Mouse (Mus musculus) gastrocnemius, postnatal 25 days (tissue): ENCODE data around the gene Eef1a2. TPM values are rescaled to one million over a fixed set of nuclear protein-coding genes. Genes with fewer than 3 reads are reported as not detected.

Source experiments
- DNase-seq: peaks from one replicate; pipeline ENCODE4 v3.0.0; 2022
- total RNA-seq, 2 experiments: library from RNA; stranded (reverse); gene quantifications; 1 replicate in 1 of 2; 2 replicates in 1 of 2; pipeline ENCODE4 v1.2.3; 2021

Gene Eef1a2
- total RNA-seq, 2 experiments from 2014 or later = 1,917 to 2,157 TPM

DNA sequence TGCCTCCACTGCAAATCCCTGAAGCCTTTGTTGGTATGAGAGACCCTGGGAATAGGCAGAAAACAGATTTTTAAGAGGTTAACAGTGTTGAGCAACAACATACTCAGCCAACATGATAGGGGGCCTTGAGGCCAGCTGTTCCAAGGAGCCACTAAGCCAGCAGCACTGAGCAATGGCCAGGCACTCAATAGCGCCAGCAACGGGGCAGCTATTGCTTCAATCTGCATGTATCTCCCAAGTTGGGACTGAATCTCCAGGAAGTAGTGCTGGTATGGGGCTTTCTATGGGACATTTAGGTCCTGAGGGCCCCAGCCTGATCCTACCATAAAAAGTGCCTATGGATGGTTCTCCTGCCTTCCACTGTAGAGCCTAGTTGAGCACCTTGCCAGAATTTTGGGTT is 1.7 kb upstream of the Eef1a2 start:
- no peak for DNase-seq

DNA sequence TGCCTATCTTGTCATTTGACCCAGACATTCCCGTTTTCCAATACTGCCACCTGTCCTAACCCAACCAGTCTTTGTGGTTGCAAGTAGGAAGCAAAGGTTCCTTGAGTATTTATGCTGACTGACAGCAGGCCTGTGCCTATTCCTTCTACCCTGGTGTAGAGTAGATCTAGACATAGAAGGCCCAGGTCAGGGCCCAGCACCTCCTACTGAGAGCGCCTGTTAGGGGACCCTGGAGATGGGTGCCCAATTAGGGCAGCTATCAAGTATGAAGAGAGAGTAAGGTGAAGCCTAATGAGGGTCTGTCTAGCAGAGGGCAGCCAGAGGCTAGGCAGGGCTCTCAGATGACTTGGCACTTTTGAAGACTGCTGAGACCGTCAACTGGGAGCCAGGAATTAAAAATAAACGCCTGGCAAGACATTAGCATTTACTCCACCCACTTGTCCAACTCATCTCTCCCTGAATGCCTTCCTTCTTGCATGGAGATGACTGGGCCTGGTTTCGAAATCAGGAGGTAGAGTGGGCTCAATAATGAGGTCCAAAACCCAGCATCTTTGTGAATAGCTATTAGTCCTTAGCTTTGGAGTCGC is 995 bp upstream of the Eef1a2 start:
- peak; percentile 64 for DNase-seq

DNA sequence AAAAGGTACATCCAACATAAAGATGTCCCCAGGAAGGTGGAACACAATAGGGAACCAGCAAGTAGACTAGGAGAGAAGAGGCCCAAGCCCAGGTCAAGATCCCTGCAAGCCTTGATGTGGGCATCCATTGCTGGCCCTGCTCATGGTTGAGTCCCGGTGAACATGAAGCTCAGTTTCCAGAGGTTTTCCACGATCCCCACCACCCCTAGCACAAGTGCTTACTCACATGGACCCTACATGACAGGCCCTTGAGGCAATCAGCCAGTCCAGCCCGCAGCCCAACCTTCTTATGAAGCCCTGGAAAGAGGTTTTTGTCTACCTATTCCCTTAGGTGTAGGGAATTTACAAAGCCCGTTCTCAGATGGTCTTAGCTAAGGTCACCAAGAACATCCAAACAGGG is 366 bp upstream of the Eef1a2 start:
- DNase-seq = no peak

DNA sequence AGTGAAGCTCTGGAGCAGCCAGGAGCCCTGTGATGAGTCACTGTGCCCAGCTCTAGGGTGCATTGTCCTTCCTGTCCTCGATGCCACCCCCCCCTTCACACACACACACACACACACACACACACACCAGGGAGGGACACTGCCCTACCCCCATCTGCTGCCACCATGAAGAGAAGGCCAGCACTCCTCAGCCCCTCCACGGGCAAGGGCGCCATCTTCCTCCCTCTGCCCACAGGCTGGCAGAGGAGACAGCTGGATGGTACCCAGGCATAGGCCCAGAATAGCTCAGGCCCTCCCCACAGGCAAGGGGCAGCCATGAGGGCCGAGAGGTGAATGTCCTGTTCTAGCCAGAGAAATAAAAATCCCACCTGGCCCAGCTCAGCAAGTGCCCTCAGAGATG is 1.0 kb downstream of the Eef1a2 start:
- peak; percentile 84 for DNase-seq

DNA sequence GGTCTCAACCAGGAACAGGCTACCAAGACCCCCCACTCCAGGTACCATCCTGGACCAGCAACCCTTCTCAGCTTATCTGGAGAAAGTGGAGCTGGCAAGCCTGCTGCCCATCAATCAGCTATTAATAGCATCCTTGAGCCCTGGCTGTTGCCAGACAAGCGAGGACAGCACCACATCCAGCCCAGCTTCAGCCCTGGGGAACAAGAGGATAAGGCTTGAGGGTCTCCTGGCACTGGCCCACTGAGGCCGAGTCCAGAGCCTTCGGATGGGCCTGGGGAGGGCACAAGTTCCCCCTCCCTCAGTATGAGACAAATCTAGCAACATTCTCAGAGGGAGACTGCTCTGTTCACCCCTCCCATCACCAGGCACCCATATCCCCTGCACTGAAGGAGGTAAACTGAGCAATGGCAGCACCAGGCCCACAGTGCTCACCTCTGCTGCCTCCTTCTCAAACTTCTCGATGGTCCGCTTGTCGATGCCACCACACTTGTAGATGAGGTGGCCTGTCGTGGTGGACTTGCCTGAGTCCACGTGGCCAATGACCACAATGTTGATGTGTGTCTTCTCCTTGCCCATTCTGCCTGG is 1.9 kb downstream of the Eef1a2 start:
- DNase-seq = peak; percentile 38

DNA sequence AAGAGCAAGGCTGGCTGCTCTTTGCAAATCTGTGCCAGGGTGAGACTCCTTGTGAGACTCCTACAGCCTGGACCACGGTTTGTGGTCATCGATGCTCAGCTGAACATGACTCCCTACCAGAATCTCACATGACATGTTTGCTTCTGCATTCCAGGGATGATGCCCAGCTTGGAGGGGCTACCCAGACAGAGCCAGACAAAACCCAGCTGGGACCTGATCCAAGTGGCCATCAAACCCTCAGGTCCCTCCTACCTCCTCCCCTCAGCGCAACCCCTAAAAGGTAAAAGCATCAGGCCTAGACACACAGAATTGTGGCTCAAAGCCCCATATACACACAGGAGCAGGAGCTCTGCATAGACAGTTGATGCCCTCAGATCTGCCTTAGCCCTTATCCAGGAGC is 2.5 kb downstream of the Eef1a2 start:
- no peak for DNase-seq

DNA sequence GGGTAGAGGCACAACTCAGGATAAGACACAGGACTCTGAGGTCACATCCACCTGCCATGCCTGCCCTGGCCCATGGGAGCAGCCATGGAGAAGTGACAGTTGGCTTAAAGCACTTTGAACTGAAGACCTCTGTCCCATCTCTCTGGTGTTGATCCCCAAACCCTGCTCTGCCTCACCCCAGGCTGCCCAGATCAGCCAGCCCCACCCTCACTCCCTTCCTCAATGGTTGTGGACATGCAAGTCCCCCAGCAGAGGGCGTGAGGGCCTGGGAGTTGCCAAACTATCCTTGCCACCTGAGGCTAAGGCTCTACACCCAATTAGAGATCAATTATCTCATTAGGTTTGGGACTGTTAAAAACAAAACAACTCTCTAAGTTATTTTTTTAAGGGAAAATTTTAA is 3.0 kb downstream of the Eef1a2 start:
- DNase-seq = no peak

DNA sequence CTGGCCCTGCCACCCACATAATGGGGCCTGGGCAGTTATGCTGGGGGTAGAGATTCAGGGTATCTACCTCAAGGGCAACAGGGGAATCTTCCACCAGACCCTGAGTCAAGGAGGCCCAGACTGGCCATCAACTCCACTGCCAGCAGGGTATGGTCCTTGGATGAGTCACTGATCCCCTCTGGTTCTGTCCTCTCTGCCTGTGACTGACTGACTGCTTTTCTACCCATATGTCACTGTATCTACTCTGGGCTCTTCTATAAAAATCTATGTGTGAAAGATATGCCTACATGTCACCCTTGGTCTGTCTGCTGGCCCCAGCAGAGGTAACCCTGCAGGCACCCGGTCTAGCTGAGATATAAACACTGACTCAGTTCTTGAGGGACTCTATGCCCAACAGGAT is 3.7 kb downstream of the Eef1a2 start:
- DNase-seq = no peak

DNA sequence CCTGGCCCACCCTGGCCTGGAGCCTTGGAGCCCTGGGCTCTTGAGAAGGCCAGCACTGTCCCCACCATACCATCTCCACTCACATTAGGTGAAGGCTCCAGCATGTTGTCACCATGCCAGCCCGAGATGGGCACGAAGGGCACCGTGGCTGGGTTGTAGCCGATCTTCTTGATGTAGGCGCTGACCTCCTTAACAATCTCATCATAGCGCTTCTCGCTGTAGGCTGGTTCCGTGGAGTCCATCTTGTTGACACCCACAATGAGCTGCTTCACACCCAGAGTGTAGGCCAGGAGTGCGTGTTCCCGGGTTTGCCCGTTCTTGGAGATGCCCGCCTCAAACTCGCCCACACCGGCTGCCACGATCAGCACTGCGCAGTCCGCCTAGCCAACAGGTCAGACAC is 4.1 kb downstream of the Eef1a2 start:
- no peak for DNase-seq

DNA sequence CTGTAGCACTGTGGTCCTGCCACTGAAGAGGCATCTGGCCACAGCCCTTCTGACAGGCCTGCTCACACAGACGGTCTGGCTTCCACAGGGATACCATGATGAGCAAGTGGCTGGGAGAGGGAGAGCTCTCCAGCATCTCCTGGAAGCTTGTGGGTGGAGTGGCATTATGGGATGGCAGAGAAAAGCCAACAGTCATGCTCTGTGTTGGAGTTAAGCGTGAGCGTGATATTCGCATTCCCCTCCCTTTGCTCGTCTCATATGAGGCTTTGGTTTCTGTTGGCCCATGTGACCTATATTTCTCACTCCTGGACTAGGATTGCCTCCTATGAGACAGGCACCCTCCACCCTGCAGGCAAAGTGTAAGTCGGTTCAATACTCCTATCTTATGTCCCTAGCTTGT is 6.5 kb downstream of the Eef1a2 start:
- no peak for DNase-seq

DNA sequence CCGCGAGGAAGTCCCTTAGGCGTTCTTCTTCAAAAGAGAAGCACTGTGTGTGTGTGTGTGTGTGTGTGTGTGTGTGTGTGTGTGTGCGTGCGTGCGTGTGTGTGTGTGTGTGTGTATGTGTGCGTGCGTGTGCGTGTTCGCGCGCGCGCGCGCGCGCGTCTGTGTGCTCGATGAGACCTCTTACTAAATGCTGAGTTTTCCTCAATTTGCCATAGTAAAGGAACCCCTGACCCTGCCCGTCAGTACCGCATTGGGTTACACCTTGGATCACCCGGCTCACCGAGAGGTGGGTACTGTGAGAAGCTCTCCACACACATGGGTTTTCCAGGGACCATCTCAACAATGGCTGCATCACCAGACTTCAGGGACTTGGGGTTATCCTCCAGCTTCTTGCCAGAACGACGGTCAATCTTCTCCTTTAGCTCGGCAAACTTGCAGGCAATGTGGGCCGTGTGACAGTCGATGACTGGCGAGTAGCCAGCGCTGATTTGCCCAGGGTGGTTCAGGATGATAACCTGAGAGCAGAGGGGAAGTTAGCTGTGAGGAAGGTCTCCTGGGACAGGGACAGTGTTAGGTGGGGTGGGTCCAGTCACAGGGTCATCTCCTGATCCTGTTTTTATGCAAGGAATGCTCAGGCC is 8.4 kb downstream of the Eef1a2 start:
- no peak for DNase-seq

DNA sequence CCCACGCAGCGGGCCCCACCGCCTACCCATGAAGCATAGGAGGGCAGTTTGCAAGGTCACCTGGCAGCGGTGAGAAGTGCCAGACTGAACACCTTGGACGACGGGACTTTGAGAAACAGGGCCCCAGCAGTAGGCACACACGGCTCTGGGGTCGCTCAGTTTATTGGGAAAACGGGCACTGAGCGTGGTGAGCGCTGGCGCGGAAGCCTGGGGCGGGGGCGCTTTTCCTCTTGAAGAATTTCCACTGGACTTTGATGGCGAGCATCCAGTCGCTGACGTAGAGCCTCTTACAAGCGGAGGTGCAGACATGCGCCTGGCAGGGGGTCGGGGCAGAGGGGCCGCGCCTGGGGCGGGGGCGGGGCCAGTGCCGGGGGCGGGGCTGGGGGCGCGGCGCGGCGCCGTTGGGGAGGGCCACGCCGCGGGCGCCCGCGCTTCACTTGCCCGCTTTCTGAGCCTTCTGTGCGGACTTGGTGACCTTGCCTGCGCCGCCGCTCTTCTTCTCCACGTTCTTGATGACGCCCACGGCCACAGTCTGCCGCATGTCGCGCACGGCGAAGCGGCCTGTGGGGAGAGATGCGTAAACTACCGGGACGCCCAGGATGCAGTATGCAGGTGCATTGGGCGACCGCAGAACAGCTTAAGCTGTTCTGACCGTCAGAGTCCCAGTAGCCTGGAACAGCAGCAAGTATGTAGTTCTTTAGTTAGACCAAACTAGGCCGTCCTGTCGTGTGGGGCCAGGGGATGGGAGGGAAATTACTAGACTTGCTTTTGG is 9.1 kb downstream of the Eef1a2 start:
- DNase-seq = no peak

DNA sequence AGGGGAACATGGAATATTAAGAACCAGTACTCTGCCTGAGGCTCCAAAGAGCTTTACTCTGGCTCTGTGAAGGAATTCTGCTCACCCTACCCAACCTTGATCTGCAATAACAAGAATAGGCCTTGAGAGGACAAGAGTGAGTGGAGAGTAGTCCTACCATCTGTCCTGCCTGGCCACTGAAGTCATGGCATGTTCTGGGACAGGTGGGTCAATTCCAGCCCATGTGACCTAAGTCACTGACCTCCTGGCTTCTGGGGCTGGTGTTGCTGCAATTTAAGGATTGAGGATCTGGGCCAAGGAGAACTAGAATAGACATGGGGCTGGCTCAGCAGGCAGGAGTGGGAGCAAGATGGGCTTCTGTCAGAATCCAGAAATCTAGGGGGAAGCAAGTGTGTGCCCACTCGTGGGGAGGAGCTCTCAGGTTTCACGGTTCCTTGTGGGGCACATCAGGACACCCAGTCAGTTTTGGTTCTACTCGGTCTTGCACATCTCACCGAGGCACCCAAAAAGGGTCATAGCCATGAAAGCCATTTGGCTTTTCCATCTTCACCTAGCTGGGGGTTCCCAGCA is 9.8 kb downstream of the Eef1a2 start:
- DNase-seq = peak; percentile 68

DNA sequence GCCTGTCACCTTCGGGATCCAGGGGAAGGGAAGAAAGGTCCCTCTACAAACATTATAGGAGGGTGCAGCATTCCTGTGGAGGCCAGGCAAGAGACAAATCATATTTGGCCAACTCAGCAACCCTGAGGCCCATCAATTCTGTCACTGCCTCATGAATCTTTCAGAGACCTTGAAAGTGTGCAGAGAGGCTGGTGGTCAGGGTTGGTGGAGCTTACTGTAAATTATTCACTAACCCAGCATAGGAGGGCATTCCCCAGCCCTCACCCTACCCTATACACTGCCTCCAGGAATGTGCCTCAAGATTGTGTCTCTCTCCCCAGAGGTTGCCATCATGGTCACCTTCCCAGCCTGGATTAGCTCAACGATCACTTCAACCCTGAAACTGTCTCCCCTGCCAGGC is 12.1 kb downstream of the Eef1a2 start:
- DNase-seq = no peak

DNA sequence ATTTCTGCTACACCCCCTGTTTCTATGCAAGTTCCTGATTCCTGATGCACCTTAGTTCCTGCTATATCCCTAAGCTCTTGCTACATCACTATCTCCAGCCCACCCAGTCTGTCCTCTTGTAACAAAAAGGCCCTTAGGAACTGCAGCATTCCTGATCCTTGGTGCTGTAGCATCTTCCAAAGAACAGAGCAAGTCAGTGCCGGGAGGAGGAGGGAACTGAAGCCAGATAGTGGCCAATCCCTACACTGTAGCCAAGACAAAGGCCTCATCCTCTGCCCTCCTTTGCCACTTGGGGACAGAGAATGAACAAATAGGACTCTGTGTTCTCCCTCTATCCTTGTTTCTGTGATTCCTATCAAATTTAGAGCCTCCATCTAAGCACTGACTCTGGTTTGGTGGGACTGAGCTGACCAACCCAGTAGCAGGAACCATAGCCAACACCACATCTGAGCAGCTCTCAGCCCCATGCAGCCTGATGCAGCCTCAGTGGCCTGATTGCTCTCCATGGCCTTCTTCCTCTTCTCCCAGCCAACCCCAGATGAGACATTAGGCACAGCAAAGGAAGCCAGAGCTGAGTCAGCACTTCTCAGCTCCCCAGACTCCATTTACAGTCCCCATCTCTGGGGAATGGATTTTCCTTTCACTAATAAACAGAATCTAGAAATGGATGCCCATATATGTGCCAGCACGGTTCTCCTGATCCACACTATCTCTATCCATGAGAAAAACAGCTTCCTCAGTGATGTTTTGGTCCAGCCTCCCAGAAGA is 13.1 kb downstream of the Eef1a2 start:
- DNase-seq = no peak

DNA sequence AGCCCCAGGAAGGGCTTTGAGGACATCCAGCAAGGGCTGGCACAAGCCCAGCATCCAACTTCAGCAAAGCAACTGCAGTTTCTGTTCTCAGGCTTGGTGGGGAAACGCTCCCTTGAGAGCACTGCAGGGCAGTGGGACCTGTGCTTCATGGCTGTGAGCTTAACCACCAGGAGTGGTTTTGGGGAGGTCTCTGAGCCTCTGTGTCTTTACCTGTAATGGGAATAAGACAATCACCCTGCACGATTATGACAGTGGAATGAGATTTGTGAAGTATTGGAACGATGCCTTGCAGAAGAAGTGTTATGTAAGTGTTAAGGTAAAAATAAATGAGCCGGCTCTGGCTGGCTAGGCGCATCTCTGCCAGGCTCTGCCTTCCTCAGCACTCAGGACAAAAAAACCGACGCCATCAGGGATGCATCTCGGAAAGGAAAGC is 14.1 kb downstream of the Eef1a2 start:
- DNase-seq = no peak

DNA sequence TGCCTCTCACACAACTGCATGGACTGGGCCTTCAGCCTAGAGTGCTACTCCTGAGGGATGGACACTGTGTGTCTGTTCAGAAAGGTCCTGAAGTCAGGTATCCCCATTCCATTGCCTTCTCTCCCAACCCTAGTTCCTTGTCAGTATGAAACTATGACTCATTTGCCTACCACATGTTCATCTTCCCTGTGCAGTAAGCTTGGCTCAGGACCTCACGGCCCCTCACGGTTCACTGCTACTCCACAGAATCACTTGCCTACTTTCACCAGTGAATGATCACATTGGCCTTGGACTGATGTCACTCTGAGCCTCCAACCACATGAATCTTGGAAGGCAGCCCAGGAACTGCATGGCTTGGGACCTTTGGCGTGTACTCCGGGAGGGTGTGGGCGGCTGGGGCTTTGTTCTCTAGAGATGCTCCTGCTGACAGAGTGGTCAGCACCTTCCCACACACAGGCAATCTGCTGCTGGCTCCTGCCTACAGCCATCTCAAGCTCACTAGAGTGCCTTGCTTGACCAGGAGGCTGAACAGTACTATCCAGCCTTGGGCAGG is 17.1 kb downstream of the Eef1a2 start:
- DNase-seq = no peak

DNA sequence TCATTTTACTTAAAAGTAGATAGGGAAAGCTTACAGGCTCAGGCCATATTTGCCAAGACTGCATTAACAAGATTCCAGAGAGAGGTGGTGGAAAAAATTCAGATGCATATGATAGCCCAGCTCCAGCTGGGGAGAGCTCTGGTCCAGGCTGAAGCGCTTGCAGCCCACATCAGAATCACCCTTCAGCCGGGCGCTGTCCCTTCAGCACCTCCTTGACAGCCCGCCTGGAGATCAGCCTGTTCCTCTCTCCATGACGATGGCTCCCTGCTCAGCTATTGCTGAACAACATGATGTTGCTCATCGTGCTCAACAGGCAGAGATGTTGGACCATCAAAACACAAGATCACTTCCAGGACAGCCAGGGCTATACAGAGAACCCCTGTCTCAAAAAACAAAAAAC is 19.9 kb downstream of the Eef1a2 start:
- DNase-seq = no peak

DNA sequence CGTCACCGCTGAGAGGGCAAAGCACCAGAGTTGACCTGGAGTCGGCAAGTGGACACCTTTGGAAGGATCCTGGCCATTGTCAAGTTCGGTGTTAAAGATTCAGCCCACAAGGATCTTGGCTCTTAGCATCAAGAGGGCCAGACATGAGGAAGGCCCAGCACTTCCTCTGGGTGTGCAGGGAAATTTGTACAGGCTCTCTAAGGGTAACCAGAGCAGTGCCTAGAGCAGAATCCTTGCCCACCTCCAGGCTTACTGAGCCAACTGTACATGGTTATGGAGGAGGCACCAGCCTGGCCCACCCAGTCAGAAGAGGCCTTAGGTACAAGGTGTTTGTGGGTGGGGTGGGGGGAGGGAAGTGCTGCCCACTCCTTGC is 21.4 kb downstream of the Eef1a2 start:
- DNase-seq = no peak

DNA sequence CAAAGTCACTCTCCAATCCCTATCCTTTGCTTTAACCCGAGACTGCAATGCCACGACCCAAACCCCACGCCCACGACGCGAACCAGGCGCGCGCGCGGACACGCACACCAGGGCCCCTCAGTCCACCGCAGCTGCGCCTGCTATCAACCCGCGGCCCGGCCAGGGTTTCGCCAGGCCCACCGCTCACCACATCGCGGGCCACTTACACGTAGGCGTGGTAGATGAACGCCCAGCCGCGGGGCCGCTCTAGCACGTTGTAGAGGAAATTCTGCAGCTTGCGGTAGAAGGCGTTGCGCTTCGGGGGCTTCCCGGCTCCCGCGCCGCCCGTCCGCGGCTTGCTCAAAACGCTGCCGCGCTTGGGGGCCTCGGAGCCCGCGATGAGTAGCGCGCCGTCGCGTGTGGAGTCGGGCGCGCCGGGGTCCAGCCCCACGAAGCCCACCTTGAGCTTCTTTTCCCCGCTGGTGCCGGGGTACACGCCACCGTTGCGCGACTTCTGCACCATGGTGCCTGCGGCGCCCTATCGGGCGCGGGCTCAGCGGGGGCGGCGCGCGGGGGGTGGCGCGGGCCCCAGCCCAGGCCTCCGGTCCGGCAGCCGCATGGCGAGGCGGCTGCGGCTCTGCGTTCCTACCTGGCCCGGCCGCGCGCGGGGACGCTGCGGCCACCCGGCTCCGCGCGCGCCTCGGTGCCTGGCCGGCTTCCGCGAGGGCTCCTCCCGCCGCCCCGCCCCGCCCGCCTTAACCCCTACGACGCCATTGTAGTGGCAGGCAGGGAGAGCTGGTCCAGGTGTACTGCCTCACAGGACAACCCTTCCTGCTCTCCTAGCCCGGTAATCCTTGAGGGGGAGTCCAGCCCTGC is 22.0 kb downstream of the Eef1a2 start, which contains the start of gene Kcnq2:
TSS of gene Kcnq2 (minus strand) at position 710 of the 855 bp plus-strand sequence.
- DNase-seq = no peak
